Mouse (Mus musculus) spleen, adult 2 months (tissue): ENCODE measurements around the gene Sat1. TPM values are rescaled to one million over a fixed set of nuclear protein-coding genes. Genes with fewer than 3 reads are reported as not detected.

Experiments
- DNase-seq, 2 experiments: peaks; one replicate each; pipeline versions ENCODE4 v3.0.0 to v3.0.0-alpha.2; 2012 to 2021; ENCODE audit warnings: low spot score in 2 of 2, low read depth in 1 of 2
- H3K27ac ChIP-seq: fragments of 200-500 bp; 2 replicates; pipeline ENCODE4 v1.5.1; 2012; ENCODE audit warnings: low read length, inconsistent platforms; ENCODE audit not compliant: insufficient read depth
- H3K27me3 ChIP-seq: fragments of 200-500 bp; 2 replicates; pipeline ENCODE4 v1.6.1; 2012; ENCODE audit warnings: mild to moderate bottlenecking, moderate library complexity, low read length, inconsistent platforms; ENCODE audit not compliant: control insufficient read depth, insufficient read depth
- H3K36me3 ChIP-seq: fragments of 200-500 bp; 2 replicates; pipeline ENCODE4 v1.6.1; 2012; ENCODE audit warnings: mild to moderate bottlenecking, low read length, inconsistent platforms; ENCODE audit not compliant: control insufficient read depth, insufficient read depth
- H3K4me1 ChIP-seq: fragments of 200-500 bp; 2 replicates; pipeline ENCODE4 v1.6.1; 2011; ENCODE audit warnings: inconsistent platforms; ENCODE audit not compliant: control insufficient read depth, insufficient read depth, insufficient read length
- H3K4me3 ChIP-seq: fragments of 200-500 bp; 2 replicates; pipeline ENCODE4 v1.5.1; 2011; ENCODE audit warnings: mild to moderate bottlenecking, inconsistent platforms; ENCODE audit not compliant: insufficient read depth, insufficient read length; ENCODE audit errors: extremely low read depth
- CTCF ChIP-seq: fragments of 200-500 bp; IDR thresholded peaks from 2 replicates; pipeline ENCODE4 v1.5.1; 2011; ENCODE audit warnings: mild to moderate bottlenecking, inconsistent platforms; ENCODE audit not compliant: insufficient read depth, insufficient read length, insufficient replicate concordance; ENCODE audit errors: extremely low read depth
- POLR2A ChIP-seq: fragments of 200-500 bp; IDR thresholded peaks from 2 replicates; pipeline ENCODE4 v1.6.1; 2011; ENCODE audit warnings: low read depth, low read length, inconsistent platforms
- WGBS: fragments of 180-500 bp; shearing (Covaris S2); methylation state at CpG from one replicate; pipeline ENCODE4 v1.1.7; 2018; 5-methylcytosine and 5-hydroxymethylcytosine counted together
- polyA plus RNA-seq: library from polyadenylated mRNA; depleted of rRNA; stranded (reverse); fragments of >200 nt; gene quantifications from 2 replicates; pipeline ENCODE4 v1.2.3, GENCODE M21; 2012; rRNA removed

The Sat1 gene
- 35.3 and 39.7 TPM in 2 replicates for polyA plus RNA-seq

GRCm38 (mm10) chrX:155216271-155216670 is at the start of gene Sat1:
Gene Sat1 (minus strand): TSS chrX:155216449.
- Histone ChIP-seq H3K27ac (peak within 1 kb of the TSS; percentile 98), H3K4me3 (peak within 1 kb of the TSS; percentile 82), H3K4me1 (no peaks in the 10 kb centered on the region; the same call in 1 of the 2 replicates), H3K27me3 (no peaks in the 10 kb centered on the region), H3K36me3 (peaks cover 1% of the 10 kb centered on the region; the same call in 1 of the 2 replicates)
- peak; percentile 87 to 89 for DNase-seq
- 23% methylated on average over 26 of the region's 26 CpGs for WGBS
- TF ChIP-seq POLR2A (no peak; the same call in 1 of the 2 replicates), CTCF (peak; percentile 56; the same call in 1 of the 2 replicates)

GRCm38 (mm10) chrX:155262915-155263252 is 46.6 kb upstream of the Sat1 start:
- H3K4me3 ChIP-seq: peak overlapping the region; percentile 82
- no peaks in the 10 kb centered on the region for H3K27me3 ChIP-seq
- H3K27ac ChIP-seq: peak overlapping the region; percentile 94
- DNase-seq: no peak
- no peaks in the 10 kb centered on the region; the same call in 1 of the 2 replicates for H3K4me1 ChIP-seq
- no peaks in the 10 kb centered on the region for H3K36me3 ChIP-seq
- no peak for TF ChIP-seq POLR2A
- no peak for TF ChIP-seq CTCF
- 54% methylated on average over 1 of the region's 1 CpGs for WGBS

GRCm38 (mm10) chrX:155262235-155262914 is 46.1 kb upstream of the Sat1 start, which contains the start of gene Acot9:
Gene Acot9 (plus strand): TSS chrX:155262443.
- H3K4me3 ChIP-seq: peak within 1 kb of the TSS; percentile 82
- no peaks in the 10 kb centered on the region; the same call in 1 of the 2 replicates for H3K4me1 ChIP-seq
- peak; percentile 77 to 86 for DNase-seq
- H3K36me3 ChIP-seq: no peaks in the 10 kb centered on the region
- WGBS: 27% methylated on average over 37 of the region's 37 CpGs
- no peaks in the 10 kb centered on the region for H3K27me3 ChIP-seq
- no peak for TF ChIP-seq CTCF
- peak; percentile 50; the same call in 1 of the 2 replicates for TF ChIP-seq POLR2A
- H3K27ac ChIP-seq: peak within 1 kb of the TSS; percentile 94

GRCm38 (mm10) chrX:155256856-155257255 is 40.6 kb upstream of the Sat1 start:
- TF ChIP-seq POLR2A (no peak), CTCF (no peak)
- no peaks in the 10 kb centered on the region for H3K27me3 ChIP-seq
- no peak for DNase-seq
- H3K36me3 ChIP-seq: no peaks in the 10 kb centered on the region
- no peak overlapping the region for H3K27ac ChIP-seq
- H3K4me3 ChIP-seq: no peak overlapping the region
- H3K4me1 ChIP-seq: no peaks in the 10 kb centered on the region

GRCm38 (mm10) chrX:155218277-155218676 is 2.0 kb upstream of the Sat1 start:
- Histone ChIP-seq H3K4me1 (no peaks in the 10 kb centered on the region; the same call in 1 of the 2 replicates), H3K27me3 (no peaks in the 10 kb centered on the region), H3K36me3 (peaks cover 1% of the 10 kb centered on the region; the same call in 1 of the 2 replicates), H3K27ac (no peak overlapping the region), H3K4me3 (no peak overlapping the region)
- no peak for TF ChIP-seq POLR2A
- no peak for TF ChIP-seq CTCF
- 57% methylated on average over 2 of the region's 2 CpGs for WGBS
- DNase-seq: no peak

- Histone ChIP-seq H3K36me3 (peaks cover 1% of the 10 kb centered on the region; the same call in 1 of the 2 replicates), H3K27me3 (no peaks in the 10 kb centered on the region), H3K4me1 (no peaks in the 10 kb centered on the region; the same call in 1 of the 2 replicates), H3K4me3 (peak overlapping the region; percentile 82), H3K27ac (peak overlapping the region; percentile 98)
- DNase-seq: peak in 1 of 2 experiments; percentile 6
- TF ChIP-seq POLR2A: no peak
- TF ChIP-seq CTCF: no peak
- WGBS: 34% methylated on average over 24 of the region's 24 CpGs
Observed at GRCm38 (mm10) chrX:155215501-155216248, 574 bp downstream of the Sat1 start.
